Mouse (Mus musculus) myocyte (in vitro differentiated cells): ENCODE data around the gene Fbxo4.

Experiments
- E2F4 ChIP-seq: IDR thresholded peaks from one replicate; pipeline ENCODE4 v1.6.1; 2011; ENCODE audit warnings: mild to moderate bottlenecking, control low read depth, moderate library complexity; ENCODE audit not compliant: insufficient read depth
- MAX ChIP-seq: IDR thresholded peaks from one replicate; pipeline ENCODE4 v1.6.1; 2011; ENCODE audit warnings: low read depth, mild to moderate bottlenecking, control low read depth
- MYOD1 ChIP-seq, 3 experiments: IDR thresholded peaks; one replicate each; pipeline ENCODE4 v1.6.1; 2011; ENCODE audit warnings: control low read depth in 2 of 3, low read depth in 2 of 3, mild to moderate bottlenecking in 2 of 3, moderate library complexity in 1 of 3; ENCODE audit not compliant: insufficient read length in 2 of 3, control insufficient read depth in 1 of 3
- MYOG ChIP-seq, 3 experiments: IDR thresholded peaks; one replicate each; pipeline ENCODE4 v1.6.1; 2011; ENCODE audit warnings: control low read depth in 2 of 3, low read depth in 2 of 3, mild to moderate bottlenecking in 2 of 3; ENCODE audit not compliant: insufficient read length in 2 of 3, control insufficient read depth in 1 of 3, insufficient read depth in 1 of 3
- POLR2A ChIP-seq: IDR thresholded peaks from one replicate; pipeline ENCODE4 v1.6.1; 2011; ENCODE audit warnings: low read depth, mild to moderate bottlenecking, control low read depth, moderate library complexity; ENCODE audit not compliant: insufficient read length
- SRF ChIP-seq: IDR thresholded peaks from one replicate; pipeline ENCODE4 v1.6.1; 2011; ENCODE audit warnings: low read depth; ENCODE audit not compliant: control insufficient read depth, insufficient read length
- TCF12 ChIP-seq: IDR thresholded peaks from one replicate; pipeline ENCODE4 v1.6.1; 2011; ENCODE audit warnings: mild to moderate bottlenecking, control low read depth; ENCODE audit not compliant: poor library complexity, insufficient read depth, severe bottlenecking
- TCF3 ChIP-seq: IDR thresholded peaks from one replicate; pipeline ENCODE4 v1.6.1; 2011; ENCODE audit warnings: low read depth, control low read depth; ENCODE audit not compliant: insufficient read length

GRCm38 (mm10) chr15:4027671-4028410 lies 48.5 kb upstream of the Fbxo4 start:
- TF ChIP-seq TCF12 (no peak), SRF (no peak), POLR2A (no peak), MYOG (IDR thresholded peaks at IDR 0.05; ENCODE audit: control insufficient read depth in 1 of 3, insufficient read depth in 1 of 3, insufficient read length in 2 of 3, low read depth in 2 of 3) (no peak), MAX (no peak), TCF3 (no peak), MYOD1 (IDR thresholded peaks at IDR 0.05; ENCODE audit: control insufficient read depth in 1 of 3, insufficient read length in 2 of 3, low read depth in 2 of 3) (no peak), E2F4 (no peak)
